Mouse (Mus musculus): ENCODE data around the gene Faap20. TPM values are rescaled to one million over a fixed set of nuclear protein-coding genes. Genes with fewer than 3 reads are reported as not detected.

Gene Faap20
- total and polyA plus RNA-seq, 3 experiments, result 31.0 to 45.0 (median 36.4) TPM

- peaks cover 82% of the 10 kb centered on the region for H3K79me2 ChIP-seq (replicated peaks; ENCODE audit: control insufficient read depth, extremely low read depth, insufficient read depth, poor library complexity, severe bottlenecking)
- H3K27me3 ChIP-seq (replicated peaks), result no peaks in the 10 kb centered on the region
- peak overlapping the region; percentile 12 for H3K4me2 ChIP-seq (ENCODE audit: insufficient read depth, low read depth, poor library complexity, severe bottlenecking)
- no peak overlapping the region; the same call in 1 of the 2 replicates for H3K9ac ChIP-seq (ENCODE audit: insufficient read depth, low read depth)
- peak overlapping the region; percentile 73 for H3K27ac ChIP-seq (ENCODE audit: insufficient read depth, low read depth)
- peaks cover 2 to 45% of the 10 kb centered on the region in 2 experiments for H3K36me3 ChIP-seq (replicated peaks in 1 of 2; ENCODE audit: control insufficient read depth in 1 of 2, insufficient read depth in 1 of 2, low read length in 1 of 2)
- peak overlapping the region in 1 of 3 experiments; percentile 26 for H3K4me3 ChIP-seq (replicated peaks in 1 of 3; ENCODE audit: low read depth in 2 of 3, low read length in 2 of 3, poor library complexity in 1 of 3)
- peaks cover 35 to 97% of the 10 kb centered on the region in 2 experiments for H3K4me1 ChIP-seq (ENCODE audit: control insufficient read depth in 1 of 2, insufficient read depth in 2 of 2)
- in situ Hi-C loops (cut with MboI; ENCODE audit: low pct_ligation_motif_present, low pct_unique_long_range_greater_than_20kb, low sequenced_read_pairs) (no loop called here), dilution Hi-C loops (cut with MboI; ENCODE audit: extremely low pct_ligation_motif_present, extremely low pct_unique_long_range_greater_than_20kb, low sequenced_read_pairs) (no loop called here)
- no peak for DNase-seq (ENCODE audit: extremely low read depth)
- no peaks in the 10 kb centered on the region for H3K9me3 ChIP-seq (replicated peaks; ENCODE audit: low read length)
- TF ChIP-seq MYC (IDR thresholded peaks at IDR 0.05; ENCODE audit: low read depth, low read length), result no peak
- peak; percentile 33; the same call in 1 of the 2 replicates for TF ChIP-seq MXI1 (IDR thresholded peaks at IDR 0.05; ENCODE audit: low read depth, low read length)
Observed at GRCm38 (mm10) chr4:155201764-155202163, 47.8 kb upstream of the Faap20 start.

GRCm38 (mm10) chr4:155205919-155206318 lies 43.7 kb upstream of the Faap20 start:
- H3K79me2 ChIP-seq (replicated peaks; ENCODE audit: control insufficient read depth, extremely low read depth, insufficient read depth, poor library complexity, severe bottlenecking), result peaks cover 92% of the 10 kb centered on the region
- no peaks in the 10 kb centered on the region for H3K9me3 ChIP-seq (replicated peaks; ENCODE audit: low read length)
- no peak overlapping the region for H3K27ac ChIP-seq (ENCODE audit: insufficient read depth, low read depth)
- no peak overlapping the region for H3K4me2 ChIP-seq (ENCODE audit: insufficient read depth, low read depth, poor library complexity, severe bottlenecking)
- H3K36me3 ChIP-seq (replicated peaks in 1 of 2; ENCODE audit: control insufficient read depth in 1 of 2, insufficient read depth in 1 of 2, low read length in 1 of 2), result peaks cover 4 to 64% of the 10 kb centered on the region in 2 experiments
- TF ChIP-seq ZKSCAN1 (IDR thresholded peaks at IDR 0.05; ENCODE audit: borderline replicate concordance, low read depth, low read length), result no peak
- TF ChIP-seq E2F4 (IDR thresholded peaks at IDR 0.05; ENCODE audit: insufficient replicate concordance, low read depth, low read length), result no peak
- TF ChIP-seq TBP (conservative IDR thresholded peaks at IDR 0.05; ENCODE audit: low read depth, low read length), result no peak
- no peak for TF ChIP-seq POLR2AphosphoS2 (IDR thresholded peaks at IDR 0.05; ENCODE audit: low read depth, low read length)
- no peak overlapping the region for H3K9ac ChIP-seq (ENCODE audit: insufficient read depth, low read depth)
- H3K27me3 ChIP-seq (replicated peaks), result no peaks in the 10 kb centered on the region
- peaks cover 43 to 97% of the 10 kb centered on the region in 2 experiments for H3K4me1 ChIP-seq (ENCODE audit: control insufficient read depth in 1 of 2, insufficient read depth in 2 of 2)
- dilution Hi-C loops (cut with MboI; ENCODE audit: extremely low pct_ligation_motif_present, extremely low pct_unique_long_range_greater_than_20kb, low sequenced_read_pairs) (no loop called here), in situ Hi-C loops (cut with MboI; ENCODE audit: low pct_ligation_motif_present, low pct_unique_long_range_greater_than_20kb, low sequenced_read_pairs) (no loop called here)
- no peak overlapping the region for H3K4me3 ChIP-seq (replicated peaks in 1 of 3; ENCODE audit: low read depth in 2 of 3, low read length in 2 of 3, poor library complexity in 1 of 3)
- no peak for DNase-seq (ENCODE audit: extremely low read depth)

GRCm38 (mm10) chr4:155206498-155206897 lies 43.1 kb upstream of the Faap20 start:
- Histone ChIP-seq H3K79me2 (replicated peaks; ENCODE audit: control insufficient read depth, extremely low read depth, insufficient read depth, poor library complexity, severe bottlenecking) (peaks cover 94% of the 10 kb centered on the region), H3K9ac (ENCODE audit: insufficient read depth, low read depth) (no peak overlapping the region), H3K27me3 (replicated peaks) (no peaks in the 10 kb centered on the region), H3K36me3 (replicated peaks in 1 of 2; ENCODE audit: control insufficient read depth in 1 of 2, insufficient read depth in 1 of 2, low read length in 1 of 2) (peaks cover 8 to 70% of the 10 kb centered on the region in 2 experiments), H3K9me3 (replicated peaks; ENCODE audit: low read length) (no peaks in the 10 kb centered on the region), H3K4me1 (ENCODE audit: control insufficient read depth in 1 of 2, insufficient read depth in 2 of 2) (peaks cover 40 to 91% of the 10 kb centered on the region in 2 experiments), H3K4me3 (replicated peaks in 1 of 3; ENCODE audit: low read depth in 2 of 3, low read length in 2 of 3, poor library complexity in 1 of 3) (no peak overlapping the region), H3K4me2 (ENCODE audit: insufficient read depth, low read depth, poor library complexity, severe bottlenecking) (no peak overlapping the region), H3K27ac (ENCODE audit: insufficient read depth, low read depth) (no peak overlapping the region)
- dilution Hi-C loops (cut with MboI; ENCODE audit: extremely low pct_ligation_motif_present, extremely low pct_unique_long_range_greater_than_20kb, low sequenced_read_pairs) (no loop called here), in situ Hi-C loops (cut with MboI; ENCODE audit: low pct_ligation_motif_present, low pct_unique_long_range_greater_than_20kb, low sequenced_read_pairs) (no loop called here)
- DNase-seq (ENCODE audit: extremely low read depth), result no peak
- no peak for TF ChIP-seq ETS1 (conservative IDR thresholded peaks at IDR 0.05; ENCODE audit: low read depth, low read length)
- no peak for TF ChIP-seq ZMIZ1 (IDR thresholded peaks at IDR 0.05; ENCODE audit: low read depth, low read length)
